Comparison of ENCODE assay signal across 16 mouse cellular contexts in genomic region chr5:52811056-52811455, GRCm38 (mm10).
"Had no signal": no experiment of that assay in that cellular context is flagged by ENCODE, and none has a peak within 500 bp of the region (broad histone marks: within the 10 kb centered on the region; RNA-seq: fewer than 3 reads in every experiment).

No protein-coding gene starts in this region.

- H3K4me3 ChIP-seq: layer of hippocampus, adult 2 months; limb, embryonic 15.5 days; liver, embryonic 12.5 days; midbrain, embryonic 10.5 days; myocyte; neural tube, embryonic 15.5 days had no signal

- H3K9ac ChIP-seq: limb, embryonic 15.5 days; liver, embryonic 12.5 days; lung, embryonic 14.5 days; neural tube, embryonic 15.5 days had no signal

- H3K4me2 ChIP-seq: limb, embryonic 15.5 days; liver, embryonic 12.5 days; lung, embryonic 14.5 days; neural tube, embryonic 15.5 days had no signal

- DNase-seq: kidney, adult 18-20 months; kidney, postnatal 10 days; kidney, postnatal 4 days; lung, embryonic 14.5 days; lung, postnatal 4 days; midbrain, embryonic 14.5 days; right cerebral cortex, adult 18-20 months; right cerebral cortex, postnatal 25 days; thymus, adult 18-20 months; thymus, postnatal 14 days had no signal

- H3K27me3 ChIP-seq: limb, embryonic 15.5 days; liver, embryonic 12.5 days; neural tube, embryonic 15.5 days had no signal

- H3K9me3 ChIP-seq: limb, embryonic 15.5 days; liver, embryonic 12.5 days; midbrain, embryonic 10.5 days; neural tube, embryonic 15.5 days had no signal

- H3K4me1 ChIP-seq: liver, embryonic 12.5 days; midbrain, embryonic 10.5 days; neural tube, embryonic 15.5 days had no signal

- H3K27ac ChIP-seq: layer of hippocampus, adult 2 months; limb, embryonic 15.5 days; liver, embryonic 12.5 days; midbrain, embryonic 10.5 days; neural tube, embryonic 15.5 days had no signal

- ATAC-seq: liver, embryonic 12.5 days had no signal
